Mouse (Mus musculus) testis, postnatal 14 days (tissue): Measurements from ENCODE around the gene Rpgrip1.

Experiments
- DNase-seq: peaks from one replicate; pipeline ENCODE4 v3.0.0; 2021; ENCODE audit warnings: low spot score

Rpgrip1 gene

GRCm38 (mm10) chr14:52118823-52119608 is 8.5 kb downstream of the Rpgrip1 start:
- peak; percentile 44 for DNase-seq

DNA sequence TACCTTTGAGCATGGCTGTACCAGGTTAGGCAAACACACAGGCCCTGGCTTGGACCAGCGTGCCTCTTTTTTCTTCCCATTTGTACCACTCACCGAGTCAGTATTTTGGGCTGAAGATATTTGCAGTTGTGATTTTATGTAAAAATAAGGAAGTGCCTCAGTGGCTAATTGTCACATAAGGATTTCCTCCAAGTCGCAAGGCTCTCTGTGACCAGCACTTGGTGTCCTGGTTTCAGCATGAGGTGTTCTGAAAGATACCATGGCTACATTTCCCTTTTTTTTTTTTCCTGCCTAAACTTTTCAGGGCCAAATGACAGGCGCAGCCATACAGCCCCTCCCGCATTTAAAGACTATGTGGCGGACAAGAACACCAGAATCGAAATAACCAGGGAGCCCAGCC is 9.7 kb downstream of the Rpgrip1 start:
- DNase-seq, result no peak

GRCm38 (mm10) chr14:52123918-52124317 is 13.4 kb downstream of the Rpgrip1 start:
- peak; percentile 44 for DNase-seq

DNA sequence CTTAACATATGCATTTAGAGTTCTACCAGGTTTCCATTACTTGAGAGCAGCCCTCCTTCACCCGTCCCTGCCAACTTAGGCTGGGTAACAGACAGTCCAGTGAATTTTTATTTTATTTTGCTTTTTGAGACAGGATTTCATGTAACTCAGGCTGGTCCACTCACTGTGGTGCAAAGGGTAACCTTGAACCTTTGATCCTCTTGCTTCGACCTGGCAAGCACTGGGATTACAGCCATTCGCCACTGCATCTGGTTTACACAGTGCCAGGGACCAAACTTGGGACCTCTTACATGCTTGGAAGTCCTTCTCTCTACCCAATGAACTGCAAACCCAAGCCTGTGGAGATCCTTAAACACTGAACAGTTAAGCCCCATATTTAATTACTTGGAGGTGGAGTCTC is 14.1 kb downstream of the Rpgrip1 start:
- DNase-seq, result no peak

DNA sequence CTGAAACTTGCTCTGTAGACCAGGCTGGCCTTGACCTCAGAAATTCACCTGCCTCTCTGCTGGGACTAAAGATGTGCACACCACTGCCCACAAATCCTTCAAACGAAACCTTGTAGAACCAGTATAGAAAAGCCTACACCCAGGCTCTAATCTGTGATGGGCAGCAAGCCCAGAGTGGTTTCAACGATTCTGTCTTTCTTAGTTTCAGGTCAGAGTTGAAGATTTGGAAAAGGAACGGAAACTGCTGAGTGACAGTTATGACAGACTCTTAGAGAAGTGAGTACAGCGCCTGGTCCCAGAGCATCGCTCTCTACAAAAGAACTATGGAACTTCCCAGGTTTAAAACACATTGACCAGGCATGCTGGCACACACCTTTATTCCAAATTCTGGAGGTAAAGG is 23.1 kb downstream of the Rpgrip1 start:
- no peak for DNase-seq

- no peak for DNase-seq
These were observed 30.3 kb downstream of the Rpgrip1 start for GRCm38 (mm10) chr14:52140577-52141444.

- DNase-seq, result no peak
These were observed 31.1 kb downstream of the Rpgrip1 start for GRCm38 (mm10) chr14:52141445-52142127.

DNA sequence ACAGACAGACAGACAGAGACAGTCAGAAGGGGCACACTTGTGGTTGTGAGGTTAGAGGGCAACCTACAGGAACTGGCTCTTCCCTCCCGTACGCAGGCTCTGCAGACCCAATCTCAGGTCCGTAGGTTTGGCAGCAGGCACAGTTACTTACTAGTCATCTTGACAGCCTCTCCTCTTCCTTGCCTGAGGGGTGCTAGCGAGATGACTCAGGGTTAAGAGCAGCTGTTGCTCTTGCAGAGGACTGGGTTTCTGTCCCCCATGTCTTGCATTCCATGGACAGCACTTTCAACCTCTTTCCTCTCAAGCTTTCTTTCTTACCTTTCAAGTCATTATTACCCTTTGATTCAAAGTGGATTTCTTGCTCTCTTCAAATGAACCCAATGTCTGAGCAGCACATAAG is 33.7 kb downstream of the Rpgrip1 start:
- DNase-seq, result no peak

DNA sequence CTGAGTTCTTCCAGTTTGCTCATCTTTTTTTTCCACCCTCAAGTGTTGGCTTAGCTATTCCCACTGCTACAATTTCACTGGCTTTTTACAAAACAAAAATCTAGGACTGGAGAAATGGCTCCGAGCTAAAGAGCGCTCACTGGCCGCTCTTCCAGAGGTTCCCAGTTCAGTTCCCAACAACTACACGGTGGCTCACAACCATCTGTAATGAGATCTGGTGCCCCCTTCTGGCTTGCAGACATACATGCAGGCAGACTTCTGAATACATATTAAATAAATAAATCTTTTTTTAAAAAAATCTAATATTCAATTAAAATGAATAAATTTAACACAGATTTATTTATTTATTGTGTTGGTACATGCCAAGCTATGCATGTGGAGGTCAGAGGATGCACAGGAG is 36.0 kb downstream of the Rpgrip1 start:
- no peak for DNase-seq

DNA sequence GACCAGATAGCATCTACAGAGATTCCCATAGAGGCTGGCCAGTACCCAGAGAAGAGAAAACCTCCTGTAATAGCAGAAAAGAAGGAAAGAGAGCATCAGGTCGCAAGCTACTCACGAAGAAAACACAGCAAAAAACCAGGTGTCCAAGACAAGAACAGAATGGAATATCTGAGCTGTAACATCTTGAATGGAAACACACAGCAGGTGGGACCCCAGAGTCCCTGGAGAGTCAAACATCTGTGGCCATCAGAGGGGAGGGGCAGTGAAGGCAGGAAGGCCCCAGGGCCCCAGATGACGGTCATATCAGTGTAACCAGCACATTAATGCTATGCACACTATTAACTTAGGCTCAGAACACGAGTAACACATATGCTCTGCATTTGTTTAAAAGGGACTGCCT is 39.4 kb downstream of the Rpgrip1 start:
- no peak for DNase-seq

- no peak for DNase-seq
These were observed 41.7 kb downstream of the Rpgrip1 start for GRCm38 (mm10) chr14:52152179-52152578.

GRCm38 (mm10) chr14:52152613-52153012 is 42.1 kb downstream of the Rpgrip1 start:
- DNase-seq, result no peak

GRCm38 (mm10) chr14:52155008-52155407 is 44.5 kb downstream of the Rpgrip1 start:
- no peak for DNase-seq

GRCm38 (mm10) chr14:52160911-52161310 is 50.4 kb downstream of the Rpgrip1 start:
- DNase-seq, result no peak

GRCm38 (mm10) chr14:52166571-52166970 is 56.1 kb downstream of the Rpgrip1 start:
- DNase-seq, result no peak

DNA sequence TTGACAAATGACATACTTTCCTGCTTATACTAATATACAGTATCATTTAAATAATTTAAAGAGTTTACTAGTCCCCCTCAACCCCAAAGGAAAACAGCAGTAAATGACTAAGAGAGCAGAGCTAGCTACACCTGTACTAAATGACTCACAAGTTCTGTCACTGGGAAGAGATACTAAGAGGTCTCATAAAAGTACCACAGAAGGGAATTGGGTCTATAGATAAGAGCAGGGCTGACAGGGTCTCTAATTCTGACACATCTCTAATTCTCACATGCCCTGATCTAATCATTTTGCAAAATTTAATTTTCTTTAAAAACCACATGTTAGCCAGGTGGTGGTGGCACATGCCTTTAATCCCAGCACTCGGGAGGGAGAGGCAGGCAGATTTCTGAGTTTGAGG is 78.3 kb downstream of the Rpgrip1 start:
- DNase-seq, result no peak

GRCm38 (mm10) chr14:52189519-52189918 is 79.0 kb downstream of the Rpgrip1 start:
- no peak for DNase-seq

DNA sequence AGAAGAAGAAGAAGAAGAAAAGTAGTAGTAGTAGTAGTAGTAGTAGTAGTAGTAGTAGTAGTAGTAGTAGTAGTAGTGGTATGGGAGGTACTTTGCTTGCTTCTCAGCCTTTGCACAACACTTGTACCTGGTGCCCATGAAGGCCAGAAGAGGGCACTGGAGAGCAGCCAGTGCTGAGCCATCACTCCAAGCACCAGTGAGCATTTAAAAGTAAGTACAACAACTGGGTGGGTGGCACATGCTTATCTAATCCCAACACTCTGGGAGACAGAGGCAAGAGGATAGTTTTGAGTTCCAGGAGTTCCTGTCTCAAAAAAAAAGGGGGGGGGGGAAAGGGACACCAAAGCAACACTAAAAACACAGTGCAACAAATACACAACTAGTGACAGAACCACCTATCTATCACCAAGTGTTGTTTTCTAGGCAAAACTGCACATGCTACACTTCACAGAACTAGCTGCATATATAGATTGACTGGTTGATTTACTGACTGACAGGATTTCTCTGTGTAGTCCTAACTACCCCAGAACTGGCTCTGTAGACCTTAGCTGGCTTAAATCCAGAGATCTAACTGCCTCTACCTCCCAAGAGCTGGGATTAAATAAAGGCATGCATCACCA is 80.3 kb downstream of the Rpgrip1 start:
- no peak for DNase-seq

DNA sequence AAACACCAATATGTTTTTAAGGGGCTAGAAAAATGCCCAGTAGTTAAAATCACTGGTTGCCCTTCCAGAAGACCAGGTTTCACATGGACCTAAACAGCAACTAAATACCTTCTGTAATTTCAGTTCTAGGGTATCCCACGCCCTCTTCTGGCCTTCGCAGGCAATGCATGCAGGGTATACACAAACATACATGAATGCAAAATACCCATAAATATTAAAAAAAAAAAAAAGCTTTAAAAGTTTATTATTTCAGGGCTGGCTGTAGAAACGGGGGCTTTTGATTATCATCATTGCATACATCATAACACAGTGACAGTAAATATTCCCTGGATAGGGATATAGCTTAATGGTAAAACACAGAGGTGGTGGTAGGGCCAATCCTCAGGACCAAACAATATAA is 85.2 kb downstream of the Rpgrip1 start:
- DNase-seq, result no peak

DNA sequence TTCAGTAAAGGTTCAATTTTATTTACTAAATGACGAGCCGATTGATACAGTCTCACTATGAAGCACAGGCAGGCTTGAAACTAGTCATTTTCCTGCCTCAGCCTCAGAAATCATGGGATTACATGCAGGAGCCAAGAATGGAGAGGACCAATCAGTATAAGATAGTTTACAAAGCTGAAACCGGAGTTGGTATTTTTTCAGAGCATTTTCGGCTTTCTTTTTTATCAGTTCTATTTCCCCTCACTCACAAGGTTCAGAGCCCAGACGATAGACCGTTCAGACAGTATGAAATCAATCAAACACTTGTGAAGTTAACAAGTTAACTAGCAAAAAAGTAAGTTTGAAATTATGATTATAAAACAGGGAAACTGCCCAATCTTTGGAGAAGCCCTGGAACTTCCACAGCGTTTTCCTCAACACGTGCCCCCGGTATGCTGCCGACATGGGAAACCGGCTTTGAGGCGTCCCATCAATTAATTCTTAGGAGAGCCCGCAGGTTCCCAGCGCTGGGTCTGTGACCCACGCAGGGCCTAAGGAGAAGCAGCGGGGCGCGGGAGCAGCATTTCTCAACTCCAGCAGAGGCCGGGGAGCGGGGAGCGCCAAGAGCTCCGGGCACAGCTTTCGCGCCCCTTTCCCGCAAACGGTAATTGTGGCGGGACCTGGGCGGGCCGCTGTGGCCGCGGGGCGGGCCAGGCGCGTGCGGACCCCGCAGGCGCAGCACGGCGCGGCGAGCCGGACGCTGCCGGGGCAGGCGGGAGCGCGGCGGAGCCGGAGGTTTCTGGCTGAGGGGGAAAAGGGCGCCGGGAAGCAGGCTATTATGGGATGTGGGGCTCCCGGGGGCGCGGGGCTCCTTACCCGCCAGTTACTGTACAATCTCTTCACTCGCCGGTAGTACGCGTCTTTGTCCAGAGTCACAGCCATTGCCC is 86.0 kb downstream of the Rpgrip1 start:
- DNase-seq, result no peak
